Mouse (Mus musculus): ENCODE results near the gene Kif22.

Gene Kif22

DNA sequence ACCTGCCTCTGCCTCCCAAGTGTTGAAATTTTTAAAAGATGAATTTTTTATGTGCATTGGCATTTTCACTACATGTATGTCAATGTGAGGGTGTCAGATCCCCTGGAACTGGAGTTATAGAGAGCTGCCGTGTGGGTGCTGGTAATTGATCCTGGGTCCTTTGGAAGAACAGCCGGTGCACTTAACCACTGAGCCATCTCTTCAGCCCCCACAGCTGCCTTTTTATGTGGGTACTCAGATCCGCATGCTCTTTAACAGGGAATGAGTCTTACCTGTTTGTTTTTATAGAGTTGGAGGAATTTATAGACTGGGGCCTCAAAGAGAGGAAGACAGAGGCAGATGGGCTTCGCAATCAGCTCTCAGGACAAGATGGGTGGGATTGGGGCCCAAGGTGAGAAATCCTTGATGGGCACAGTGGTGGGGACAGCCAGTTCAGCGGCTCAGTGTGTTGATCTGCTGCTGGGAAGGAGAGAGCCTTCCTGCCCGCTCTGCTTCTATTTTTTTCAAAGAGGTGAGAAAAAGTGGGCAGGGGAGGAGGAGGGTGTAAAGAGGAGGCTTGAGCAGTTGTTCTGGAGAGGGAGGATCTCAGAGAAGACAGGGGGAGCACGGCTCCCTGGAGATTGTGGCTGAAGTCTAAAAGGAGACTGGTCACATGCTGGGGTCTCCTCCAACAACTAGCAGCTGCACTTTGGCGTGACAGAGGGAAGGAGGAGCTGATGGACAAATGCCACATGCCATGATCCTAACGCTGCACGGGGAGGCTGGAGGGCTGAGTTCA lies 57.4 kb downstream of the Kif22 start:
- no peak for DNase-seq (ENCODE audit: low read depth, low spot score)

DNA sequence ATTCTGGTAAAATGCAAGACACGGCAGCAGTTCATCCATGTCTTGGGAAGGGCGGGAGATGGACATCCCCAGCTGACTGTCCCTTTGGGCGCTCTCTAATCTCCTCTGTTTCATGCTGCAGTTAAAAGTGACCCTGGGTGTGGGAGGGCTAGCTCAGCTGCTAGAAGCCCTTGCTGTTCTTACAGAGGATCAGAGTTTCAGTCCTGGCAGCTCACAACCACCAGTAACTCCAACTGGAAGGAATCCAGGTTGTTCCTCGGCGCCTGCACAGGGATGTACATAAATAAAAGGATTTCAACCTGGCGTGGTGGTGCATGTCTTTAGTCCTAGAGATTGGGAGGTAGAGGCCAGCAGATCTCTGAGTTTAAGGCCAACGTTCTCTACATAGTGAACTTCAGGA lies 59.2 kb downstream of the Kif22 start:
- no peak for DNase-seq (ENCODE audit: low read depth, low spot score)

DNA sequence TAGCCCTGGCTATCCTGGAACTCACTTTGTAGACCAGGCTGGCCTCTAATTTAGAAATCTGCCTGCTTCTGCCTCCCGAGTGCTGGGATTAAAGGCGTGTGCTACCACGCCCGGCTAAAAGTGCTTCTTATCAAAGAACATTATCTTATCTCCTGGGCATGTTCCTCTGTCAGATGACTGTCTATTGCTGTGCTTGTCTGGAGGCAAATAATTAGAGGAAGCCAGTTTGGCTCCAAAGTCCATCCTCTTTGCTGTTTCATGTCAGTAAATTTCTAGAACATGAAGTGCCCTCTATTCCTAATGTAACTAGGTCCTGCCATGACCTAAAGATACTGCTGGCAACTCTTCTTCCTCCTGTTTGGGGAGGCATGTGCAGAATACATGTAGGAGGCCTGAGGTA lies 60.2 kb downstream of the Kif22 start:
- no peak for DNase-seq (ENCODE audit: low read depth, low spot score)

DNA sequence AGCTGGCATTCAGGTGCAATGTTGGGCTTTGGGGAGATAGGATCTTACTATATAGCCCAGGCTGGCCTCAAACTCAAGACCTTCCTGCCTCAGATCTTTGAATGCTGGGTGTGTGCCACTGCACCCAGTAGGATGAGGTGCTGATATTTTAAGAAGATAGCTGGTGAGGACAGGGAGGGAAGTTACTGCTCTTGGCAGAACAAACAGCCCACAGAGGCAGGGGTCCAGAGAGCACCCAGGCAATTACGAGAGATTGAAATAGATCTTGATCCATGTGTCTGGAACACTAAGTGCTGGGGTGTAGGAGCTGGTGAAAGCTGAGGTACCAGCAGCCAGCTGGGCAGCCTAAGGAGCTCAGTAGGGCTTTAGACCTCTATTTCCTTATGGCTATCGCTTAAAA lies 60.7 kb downstream of the Kif22 start:
- no peak for DNase-seq (ENCODE audit: low read depth, low spot score)

DNA sequence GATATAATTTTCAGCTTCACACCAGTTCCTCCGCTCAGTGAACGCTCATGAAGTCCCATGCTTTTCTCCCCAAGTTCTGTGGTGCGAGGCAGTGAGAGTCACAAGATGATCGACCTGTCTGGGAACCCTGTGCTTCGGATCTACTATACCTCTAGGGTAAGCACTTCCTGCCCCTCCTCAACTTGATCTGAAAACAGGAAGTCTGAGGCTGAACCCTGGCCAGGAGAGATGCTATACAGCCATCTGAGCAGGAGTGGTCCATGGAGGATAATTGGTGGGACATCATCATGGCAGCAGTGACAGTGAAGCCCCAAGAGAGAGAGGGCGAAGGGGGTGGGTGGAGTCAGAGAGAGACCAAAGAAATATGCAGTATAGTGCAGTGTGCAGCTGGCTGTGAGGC lies 63.4 kb downstream of the Kif22 start:
- no peak for DNase-seq (ENCODE audit: low read depth, low spot score)
